Mouse (Mus musculus): ENCODE results near the gene Ulk3.

The Ulk3 gene

DNA sequence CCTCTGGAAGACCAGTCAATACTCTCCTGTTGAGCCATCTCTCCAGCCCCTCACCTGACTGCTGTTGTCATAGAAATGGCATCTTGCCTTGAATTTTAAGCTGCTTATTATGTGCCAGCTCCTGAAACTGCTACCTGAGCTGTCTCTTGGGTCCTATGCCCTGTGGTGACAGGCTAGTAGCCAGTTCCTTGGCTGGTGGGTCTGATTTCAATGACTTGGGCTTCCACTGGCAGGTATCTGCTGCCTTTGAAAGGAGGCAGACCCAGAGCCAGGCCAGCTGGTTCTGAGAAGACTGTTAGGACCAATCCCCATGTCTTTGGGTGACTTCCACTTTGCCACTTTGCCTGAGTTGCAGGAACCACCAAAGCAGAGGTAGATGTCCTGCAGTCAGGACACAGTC is 14.9 kb upstream of the Ulk3 start:
- DNase-seq: no peak

DNA sequence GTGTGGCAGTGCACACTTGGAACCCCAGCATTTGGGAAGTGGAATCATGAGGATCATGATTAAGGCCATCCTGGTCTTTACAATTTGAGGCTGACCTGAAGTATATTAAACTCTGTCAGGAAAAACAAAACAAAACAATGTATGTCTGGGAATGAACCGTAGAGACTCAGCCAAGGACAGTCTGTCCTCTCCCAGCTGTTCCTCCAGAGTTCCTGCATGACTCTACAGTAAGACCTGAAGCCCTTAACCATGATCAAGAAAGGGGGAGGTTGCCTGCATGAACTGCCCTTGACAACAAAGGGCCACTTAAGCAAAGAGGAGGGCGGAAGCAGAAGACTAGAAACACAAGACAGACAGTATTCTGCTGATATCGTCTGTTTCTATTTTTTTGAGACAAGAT is 13.7 kb upstream of the Ulk3 start:
- no peak for DNase-seq

DNA sequence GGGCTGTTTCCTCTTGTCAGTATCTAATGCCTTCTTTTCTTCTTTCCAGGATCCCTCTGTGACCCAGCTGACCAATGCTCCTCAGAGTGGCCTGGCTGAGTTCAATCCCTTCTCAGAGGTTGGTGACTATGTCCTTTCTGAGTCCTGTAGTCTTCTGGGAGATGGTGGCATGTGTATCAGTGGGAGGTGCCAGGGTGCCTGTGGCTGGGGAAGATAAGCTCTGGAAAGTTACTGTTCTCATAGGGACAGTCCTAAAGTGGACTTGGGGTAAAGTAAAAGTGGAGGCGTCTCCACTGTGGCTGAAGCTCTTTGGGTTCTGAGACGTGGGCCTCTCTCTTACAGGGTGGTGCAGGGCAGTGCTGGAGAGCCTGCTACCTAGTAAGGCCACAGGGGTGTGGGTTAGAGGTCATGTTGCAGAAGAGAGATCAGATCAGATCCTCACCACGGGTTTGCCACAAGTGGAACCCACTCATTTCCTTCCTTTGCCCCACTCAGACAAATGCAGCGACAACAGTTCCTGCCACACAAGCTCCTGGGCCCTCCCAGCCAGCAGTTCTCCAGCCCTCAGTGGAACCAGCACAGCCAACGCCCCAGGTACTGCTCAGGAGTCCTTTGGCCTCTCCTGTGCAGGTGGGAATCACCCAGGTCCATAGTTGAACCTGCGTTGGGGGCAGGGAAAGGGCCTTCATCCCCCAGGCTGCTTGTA is 12.0 kb upstream of the Ulk3 start:
- DNase-seq: no peak

DNA sequence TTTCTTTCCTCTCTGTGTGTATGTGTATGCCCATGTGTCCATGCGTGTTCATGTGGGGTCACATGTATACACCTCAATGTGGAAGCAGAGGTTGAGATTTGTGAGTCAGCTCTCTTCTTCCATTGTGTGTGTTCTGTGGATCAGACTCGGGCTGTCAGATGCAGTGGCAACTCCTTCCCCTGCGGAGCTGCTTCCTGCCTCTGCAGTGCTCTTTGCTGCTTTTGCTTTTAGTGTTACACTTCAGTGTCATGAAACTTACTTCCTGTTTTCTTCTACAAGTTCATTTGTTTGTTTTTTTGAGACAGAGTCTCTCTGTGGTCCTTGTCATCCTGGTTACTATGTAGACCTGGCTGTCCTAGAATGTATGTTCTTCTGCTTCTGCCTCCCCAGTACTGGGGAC is 4.3 kb upstream of the Ulk3 start:
- no peak for DNase-seq

DNA sequence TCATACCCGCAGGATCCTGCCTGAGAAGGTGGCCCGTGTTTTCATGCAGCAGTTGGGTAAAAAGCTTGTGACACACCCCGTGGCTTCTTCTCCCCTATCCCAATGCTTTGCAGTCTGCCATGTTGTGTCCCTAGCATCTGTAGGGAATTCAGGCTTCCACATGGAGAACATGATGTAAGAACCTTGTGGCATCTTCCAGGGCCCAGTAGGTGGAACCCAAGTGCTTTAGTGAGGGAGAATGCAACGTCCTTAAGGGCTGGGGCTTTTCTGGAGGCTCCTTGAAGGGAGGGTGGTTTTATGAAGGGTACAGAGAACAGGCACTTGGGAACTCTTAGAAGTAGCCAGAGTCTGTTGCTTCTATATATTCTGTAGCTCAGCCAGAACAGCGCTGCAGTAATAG is 1.5 kb downstream of the Ulk3 start:
- DNase-seq: no peak

DNA sequence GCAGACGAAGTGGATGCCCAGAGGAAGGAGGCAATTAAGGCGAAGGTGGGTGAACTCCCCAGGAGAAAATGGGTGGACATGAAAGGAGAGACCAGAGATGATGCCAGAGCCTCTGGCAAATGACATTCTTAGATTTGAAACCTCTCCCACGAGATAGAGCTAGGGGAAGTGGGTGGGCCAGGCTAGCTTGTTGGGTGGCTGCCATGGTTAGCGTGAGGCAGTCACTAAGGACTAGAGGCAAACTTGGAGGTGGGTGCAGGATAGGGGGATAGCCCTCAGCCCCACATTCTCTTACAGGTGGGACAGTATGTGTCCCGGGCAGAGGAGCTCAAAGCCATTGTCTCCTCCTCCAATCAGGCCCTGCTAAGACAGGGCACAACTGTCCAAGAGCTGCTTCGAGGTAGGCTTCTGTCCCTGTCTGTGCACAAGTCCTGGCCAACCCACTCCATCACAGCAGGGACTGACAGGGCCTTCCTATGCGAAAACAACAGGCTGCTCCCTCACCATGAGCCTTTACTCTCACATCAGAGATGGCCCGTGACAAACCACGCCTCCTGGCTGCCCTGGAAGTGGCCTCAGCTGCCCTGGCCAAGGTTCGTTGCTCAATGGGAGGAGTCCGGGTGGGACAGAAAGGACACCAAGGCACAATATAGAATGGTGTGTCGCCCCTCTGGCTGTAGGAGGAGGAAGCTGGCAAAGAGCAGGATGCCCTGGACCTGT is 4.4 kb downstream of the Ulk3 start:
- DNase-seq: peak; percentile 76

DNA sequence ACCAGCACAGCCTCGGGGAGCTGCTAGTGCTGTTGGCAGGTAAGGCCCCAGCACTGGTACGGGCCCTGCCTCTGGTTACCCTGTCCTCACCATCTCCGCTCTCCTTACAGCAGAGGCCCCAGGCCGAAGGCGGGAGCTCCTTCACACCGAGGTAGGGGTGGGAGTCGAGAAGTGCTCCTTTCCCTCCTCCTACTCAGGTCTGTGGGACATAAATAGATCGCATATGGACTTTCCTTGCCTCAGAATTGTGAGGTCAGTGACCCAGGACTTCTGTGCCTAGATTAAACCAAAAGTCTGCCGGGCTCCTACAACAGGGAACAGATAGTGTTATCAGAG is 4.9 kb downstream of the Ulk3 start:
- no peak for DNase-seq

DNA sequence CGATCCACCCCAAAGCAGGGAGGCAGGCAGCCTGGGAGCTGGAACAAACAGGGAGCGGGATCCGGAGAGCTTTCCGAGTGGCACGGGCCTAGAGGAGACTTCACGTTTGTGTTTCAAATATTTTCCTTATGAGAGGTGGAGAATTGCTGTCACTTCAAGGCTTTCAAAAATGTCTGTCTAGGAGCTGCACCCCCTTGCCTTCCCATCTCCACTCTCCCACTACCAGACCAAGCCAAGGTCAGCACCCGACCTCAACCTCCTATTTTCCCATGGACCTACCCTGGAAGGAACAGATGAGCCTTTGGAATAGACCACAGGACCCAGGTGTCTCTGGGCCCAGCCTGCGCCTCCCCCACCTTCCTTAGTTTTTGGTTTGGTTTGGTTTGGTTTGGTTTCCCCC is 8.0 kb downstream of the Ulk3 start:
- no peak for DNase-seq

DNA sequence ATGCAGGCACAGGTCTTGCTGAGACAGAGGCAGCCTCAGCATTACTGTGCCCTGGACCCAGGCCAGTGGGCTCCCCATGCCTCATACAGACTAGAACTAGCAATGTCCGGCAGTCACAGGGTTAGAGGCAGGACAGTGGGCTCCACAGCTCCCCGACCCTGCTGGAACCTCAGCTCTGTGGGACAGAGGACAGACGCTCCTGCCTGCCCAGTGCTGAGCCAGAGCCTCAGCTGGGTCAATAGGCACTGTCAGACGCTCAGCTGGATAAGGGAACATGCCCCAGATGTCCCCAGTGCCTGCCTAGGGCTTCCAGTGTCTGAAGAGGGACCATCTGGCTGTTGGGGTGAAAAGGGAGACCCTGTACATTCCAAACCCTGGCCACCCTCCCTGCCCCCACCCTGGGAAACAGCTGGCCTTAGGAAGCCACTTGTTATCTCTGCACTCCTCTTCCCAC is 8.7 kb downstream of the Ulk3 start:
- peak; percentile 50 for DNase-seq

DNA sequence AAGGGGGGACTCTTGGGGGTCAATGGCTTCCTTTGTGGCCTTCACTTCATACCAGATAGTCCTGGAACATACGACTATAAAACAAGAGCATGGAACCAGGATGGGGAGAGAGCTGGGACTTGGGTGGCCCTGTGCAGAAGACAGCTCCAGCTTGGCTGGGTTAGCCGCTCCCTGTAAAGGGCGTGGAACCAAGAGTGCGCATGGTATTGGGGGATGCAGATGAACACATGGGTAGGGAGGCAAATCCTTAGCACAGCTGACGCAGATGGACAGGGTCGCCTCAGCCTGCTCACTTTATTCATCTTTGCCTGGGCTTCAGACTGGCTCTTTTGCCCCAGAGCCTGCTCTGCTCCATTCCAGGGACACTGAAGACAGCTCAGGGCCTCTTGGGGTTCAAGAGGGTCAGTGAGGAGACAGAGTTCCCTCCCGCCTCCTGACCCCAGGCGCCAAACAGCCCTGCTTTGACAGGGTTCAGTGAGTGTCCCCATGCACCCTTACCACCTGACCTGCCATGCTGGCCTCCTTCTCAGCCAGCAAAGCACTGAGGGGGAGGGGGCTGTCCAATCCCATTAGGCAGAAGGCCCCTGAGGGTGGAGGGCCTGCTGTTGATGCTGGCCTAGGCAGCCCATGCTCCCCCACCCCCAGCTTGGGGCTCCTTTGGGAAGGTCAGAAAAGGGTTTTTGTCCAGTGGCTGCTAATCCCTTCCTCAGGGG is 9.8 kb downstream of the Ulk3 start:
- peak; percentile 56 for DNase-seq

DNA sequence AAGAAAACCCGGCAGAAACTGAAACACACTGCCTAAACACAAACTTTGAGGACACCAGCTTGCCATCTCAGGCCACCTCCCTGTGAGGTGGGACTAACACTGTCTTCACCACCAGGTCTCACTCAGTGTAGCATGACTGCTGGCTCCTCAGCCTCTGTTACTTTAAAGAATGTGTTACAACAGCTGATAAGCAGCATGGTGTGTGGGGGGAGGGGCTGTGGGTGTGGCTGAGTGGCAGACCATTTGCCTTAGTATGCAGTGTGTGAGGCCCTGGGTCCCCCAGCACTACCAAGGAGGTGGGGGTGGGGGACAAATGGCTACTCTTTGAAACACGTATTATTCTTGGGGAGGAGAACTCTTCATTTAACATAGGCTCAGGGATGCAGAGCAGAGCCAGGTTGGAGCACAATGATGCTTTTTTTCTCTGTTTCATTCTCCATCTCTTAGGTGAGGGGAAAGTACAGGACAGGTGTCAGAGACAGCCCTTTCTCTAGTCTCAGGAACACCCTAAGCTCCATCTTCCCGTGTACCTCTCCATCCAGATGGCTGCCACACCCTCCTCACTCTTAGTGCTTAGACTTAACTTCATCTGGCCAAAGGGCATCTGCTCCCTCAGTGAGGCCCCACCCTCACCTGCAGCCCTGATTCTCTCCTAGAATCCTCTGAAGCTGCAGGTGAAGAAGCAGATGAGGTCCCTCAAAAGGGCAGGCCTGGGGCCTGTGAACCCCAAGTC is 11.5 kb downstream of the Ulk3 start:
- DNase-seq: peak; percentile 31

DNA sequence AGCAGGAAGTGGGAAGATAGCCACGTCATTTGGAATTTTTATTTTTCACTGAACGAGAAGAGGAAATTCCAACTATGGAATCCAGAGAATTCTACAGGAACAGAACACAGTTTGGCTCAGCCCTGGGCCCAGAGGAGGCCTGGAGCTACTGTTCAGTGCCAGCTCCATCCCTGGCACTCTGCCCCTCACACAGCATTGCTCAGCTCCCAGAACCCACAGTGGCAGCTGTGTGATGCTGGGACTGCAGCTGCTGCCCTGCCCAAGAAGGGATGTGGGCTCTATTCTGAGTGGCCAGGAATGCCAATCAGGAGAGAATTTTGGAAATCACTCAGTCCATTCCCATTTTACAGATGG is 12.1 kb downstream of the Ulk3 start:
- peak; percentile 50 for DNase-seq

DNA sequence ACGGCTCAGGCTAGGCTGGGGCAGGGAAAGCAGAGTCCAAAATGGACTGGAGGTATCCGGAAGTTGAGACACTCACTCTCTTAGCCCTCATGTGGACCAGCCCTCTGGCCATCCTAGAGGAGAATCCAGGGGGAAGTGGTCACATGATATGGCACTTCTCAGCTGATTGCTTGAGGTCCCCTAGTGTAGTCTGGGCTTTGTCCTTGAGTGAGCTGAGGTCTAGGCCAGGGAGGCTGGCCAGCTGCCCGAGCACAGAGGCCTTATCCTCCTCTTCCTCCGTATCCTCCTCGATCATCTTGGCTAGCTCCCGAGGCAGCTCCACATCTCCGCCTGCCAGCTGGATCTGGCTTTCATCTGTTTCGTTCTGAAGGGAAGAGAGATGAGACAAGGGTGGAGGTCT is 12.8 kb downstream of the Ulk3 start:
- DNase-seq: no peak

DNA sequence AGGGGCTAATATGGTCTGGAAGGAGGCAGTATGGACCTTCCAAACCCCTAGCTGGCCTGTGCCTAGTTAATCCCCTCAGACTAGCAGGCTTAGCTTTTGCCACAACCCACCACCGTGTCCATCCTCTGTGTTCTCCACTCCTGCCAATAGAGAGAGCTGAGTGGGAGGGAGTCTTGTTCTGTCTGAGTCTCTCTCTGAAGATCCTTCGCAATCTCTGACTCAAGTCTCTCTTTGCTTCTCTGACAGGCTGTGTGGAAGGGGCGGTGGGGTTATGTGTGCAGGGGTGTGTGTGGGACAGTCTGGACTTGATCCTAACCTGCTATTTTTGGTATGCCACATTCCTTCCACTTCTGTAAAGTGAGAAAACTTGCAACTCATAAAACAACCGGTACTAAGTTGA is 15.6 kb downstream of the Ulk3 start:
- DNase-seq: no peak

DNA sequence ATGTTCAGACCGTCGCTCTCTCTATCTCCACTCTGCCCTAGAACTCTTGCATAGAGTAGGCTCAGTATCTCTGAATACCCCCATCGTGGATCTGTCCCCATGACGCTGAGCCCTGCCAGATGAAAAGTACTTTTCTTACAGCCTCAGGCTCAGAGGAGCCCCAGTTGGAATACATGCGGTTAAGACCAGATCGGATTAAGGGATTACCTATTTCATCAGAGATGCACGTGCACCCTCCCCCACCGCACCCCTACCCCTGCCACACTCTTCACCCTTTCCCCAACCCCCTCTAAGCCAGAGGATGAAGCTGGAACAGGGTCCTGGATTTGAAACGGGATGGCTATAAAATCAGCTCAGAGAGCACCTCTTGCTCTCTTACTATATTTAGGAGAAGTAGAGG is 16.3 kb downstream of the Ulk3 start:
- no peak for DNase-seq

DNA sequence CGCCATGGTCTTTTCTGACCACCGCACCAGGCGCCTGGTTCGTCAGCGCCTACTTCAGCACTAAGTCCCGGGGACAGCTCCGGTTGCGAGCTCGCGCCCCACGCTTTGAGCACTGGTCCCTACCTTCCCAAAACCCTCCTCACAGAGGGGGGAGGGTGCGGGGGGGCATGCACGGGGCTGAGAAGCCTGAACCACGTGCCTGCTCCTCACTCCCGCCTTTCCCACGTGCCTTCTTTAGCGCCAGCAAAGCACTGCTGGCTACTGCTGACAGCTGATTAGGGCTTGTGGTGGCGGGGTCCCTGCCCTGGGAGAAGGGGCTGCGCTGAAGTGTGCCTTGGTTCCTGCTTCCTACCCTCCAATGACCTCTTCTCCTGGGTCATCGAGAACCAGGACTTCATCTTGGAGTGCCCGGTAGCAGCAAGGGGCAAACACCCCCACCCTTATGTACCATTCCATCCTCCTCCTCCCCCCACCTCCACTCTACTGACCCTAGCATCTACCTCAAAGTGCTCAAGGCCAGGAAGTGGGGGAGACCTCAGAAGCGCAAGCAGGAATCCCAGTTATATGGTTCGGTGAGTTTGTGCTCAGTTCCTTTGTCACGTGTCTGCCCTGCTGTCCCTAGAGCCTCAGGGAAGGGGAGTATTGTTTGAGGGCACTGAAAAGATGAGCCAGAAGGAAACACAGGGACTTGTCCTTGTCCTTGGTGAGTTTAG is 17.0 kb downstream of the Ulk3 start, which contains the start of gene Cplx3:
Gene Cplx3, minus strand, starts transcription at position 143 of the 713 bp plus-strand sequence.
- DNase-seq: peak; percentile 65

DNA sequence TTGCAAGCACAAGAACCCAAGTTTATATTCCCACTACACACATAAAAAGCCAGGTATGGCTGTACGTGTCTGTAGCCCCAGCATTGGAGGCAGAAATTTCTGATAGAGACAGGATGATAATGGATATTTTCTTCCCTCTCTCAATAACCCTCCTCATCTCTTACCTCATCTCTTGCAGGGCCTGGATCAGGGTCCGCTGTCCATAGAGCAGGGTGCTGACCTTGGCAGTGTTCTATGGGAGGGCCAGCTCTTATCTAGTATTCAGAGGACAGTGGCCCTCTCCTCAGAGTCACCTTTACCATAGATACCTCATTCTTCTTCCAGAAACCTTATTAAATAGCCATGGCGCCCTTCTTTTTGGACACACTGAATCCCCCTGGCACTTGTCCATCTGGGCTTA is 20.6 kb downstream of the Ulk3 start:
- DNase-seq: no peak

DNA sequence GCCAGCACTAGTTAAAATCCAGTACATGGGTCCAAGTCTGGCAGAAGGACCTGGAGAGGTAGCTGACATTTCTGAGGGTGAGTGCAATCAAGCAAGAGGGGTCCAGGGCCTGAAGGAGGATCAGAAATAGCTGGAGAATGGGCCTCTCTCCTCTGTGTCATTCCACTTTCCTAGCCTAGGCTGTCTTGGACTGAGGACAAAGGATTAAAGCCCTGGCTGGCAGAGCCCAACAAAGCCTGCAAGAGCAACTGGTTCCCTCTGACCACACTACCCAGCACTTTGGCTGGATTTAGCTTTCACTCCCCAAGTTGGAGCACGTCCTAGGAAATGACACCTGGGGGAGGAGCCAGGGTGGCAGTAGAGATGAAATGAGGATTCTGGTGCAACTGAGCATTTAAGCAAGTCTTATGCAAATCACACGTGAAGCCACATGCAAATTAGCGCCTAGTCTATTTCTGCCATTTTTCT is 21.1 kb downstream of the Ulk3 start:
- DNase-seq: no peak

DNA sequence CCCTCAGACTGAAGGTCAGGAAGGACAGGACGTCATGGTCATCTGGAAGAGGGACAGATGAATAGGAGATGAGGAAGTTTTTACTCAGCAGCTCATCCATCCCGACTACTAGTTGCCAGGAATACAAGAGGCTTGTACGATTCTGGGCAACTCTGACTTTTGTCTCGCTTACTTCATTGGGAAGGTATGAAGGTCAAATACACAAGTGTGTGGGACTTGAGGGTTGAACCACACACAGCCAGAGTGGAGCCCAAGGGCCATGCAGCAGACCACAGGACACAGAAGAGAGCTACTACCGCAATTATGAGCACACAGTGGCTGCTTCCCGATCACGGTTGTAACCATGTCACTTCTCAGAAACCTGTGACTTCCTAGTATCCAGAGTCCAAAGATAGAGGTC is 23.3 kb downstream of the Ulk3 start:
- no peak for DNase-seq

DNA sequence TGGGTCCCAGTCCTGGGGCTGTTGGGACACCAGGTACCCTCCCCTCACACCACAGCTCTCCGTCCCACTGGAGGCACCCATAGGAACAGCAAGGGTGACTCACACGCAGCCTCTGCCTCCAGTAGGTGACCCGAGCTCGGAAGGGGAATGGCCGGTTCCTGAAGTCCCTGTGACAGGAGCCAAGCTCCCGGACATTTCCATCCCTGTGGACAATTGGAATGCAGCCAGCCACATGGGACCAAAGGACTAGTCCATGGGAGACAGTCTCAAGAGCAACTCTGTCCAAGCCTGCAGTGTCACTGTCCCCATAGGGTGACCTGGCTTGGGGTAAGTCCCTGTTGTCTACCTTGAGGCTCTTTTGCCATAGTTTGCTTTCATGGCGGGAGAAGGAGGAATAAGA is 24.7 kb downstream of the Ulk3 start:
- DNase-seq: no peak

DNA sequence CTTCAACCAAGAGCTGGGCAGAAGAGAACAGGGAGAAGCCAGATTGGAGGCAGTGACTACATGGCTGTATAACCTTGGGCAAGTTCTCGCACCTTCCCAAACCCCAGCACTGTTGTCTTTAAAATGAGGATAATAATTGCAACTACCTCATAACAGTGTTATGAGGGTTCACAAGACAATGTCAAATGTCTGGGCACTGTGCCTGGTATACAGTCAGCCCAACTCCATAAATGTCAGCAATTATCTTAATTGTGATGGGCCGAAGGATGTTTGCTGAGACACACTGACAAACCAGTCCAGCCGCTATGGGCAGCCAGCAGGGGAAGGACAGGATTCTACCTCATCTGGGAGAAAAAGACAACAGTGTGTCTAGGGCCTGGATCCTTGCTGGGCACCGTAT is 25.5 kb downstream of the Ulk3 start:
- no peak for DNase-seq

DNA sequence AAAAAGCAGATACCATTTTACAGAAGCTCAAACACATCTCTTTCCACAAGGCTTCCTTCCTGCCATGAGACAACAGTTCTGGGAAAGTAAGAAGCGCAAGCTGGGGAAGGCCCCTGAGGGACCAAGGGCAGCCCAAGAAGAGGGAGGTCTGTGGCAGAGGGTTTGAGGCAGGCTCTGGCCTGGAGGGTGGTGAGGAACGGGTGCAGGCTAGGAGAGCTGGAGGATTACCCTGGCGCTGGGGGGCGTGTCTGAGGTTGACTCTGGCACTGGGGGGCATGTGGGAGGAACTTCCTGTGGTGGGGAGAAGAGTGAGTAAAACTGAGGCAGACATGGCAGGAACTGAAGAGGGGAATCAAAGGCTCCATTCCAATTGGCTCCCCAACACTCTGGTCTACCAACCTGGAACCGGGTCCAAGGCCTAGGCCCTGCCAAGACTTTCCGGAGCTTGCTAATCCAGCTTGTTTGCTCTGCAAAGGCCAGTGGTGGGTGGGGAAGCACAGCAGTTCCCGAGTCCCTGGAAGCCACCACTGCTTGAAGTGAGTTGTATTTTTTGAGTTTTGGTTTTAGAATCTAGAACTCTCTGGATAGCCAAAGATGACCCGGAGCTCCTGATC is 28.4 kb downstream of the Ulk3 start:
- no peak for DNase-seq

Data from kidney, postnatal 14 days (tissue).